In the genomic region with DNA sequence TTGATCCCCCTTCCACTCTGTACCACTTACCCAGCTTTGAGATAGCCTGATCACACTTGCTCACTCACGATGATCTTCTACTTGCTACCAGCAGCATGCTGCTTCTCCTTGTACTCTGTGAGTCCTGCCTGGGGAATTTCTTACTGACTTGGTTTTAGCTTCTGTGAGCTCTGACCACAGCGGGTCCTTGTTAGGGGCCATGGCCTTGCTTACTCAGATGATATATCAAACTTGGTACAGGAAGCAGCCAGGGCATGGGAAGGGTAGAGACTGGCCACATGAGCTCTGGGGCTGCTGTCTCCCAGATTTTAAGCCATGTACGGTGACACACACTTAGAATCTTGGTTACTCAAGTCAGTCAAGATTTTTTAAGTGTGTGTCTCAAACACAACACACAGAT, we compare ENCODE assay signal across 25 mouse cellular contexts.
DNase-seq lines count a peak whose midpoint lies in the region; ATAC-seq lines count a peak whose summit lies in the region.
"Had no signal": no experiment of that assay in that cellular context is flagged by ENCODE, and none has a peak within 500 bp of the region (broad histone marks: within the 10 kb centered on the region; RNA-seq: fewer than 3 reads in every experiment).

No protein-coding gene starts in this region.

- H3K27ac ChIP-seq in kidney, embryonic 14.5 days (ENCODE audit: low read depth, low read length): no peak overlapping the region
- H3K27ac ChIP-seq: embryonic facial prominence, embryonic 12.5 days; embryonic facial prominence, embryonic 15.5 days; gastrocnemius, adult 2 months; heart, embryonic 10.5 days; heart, embryonic 13.5 days; hindbrain, embryonic 12.5 days; hindbrain, embryonic 15.5 days had no signal

- H3K9me3 ChIP-seq in kidney, embryonic 14.5 days (ENCODE audit: control insufficient read depth, low read length): no peaks in the 10 kb centered on the region
- H3K9me3 ChIP-seq: embryonic facial prominence, embryonic 12.5 days; embryonic facial prominence, embryonic 15.5 days; heart, embryonic 10.5 days; heart, embryonic 13.5 days; hindbrain, embryonic 12.5 days; hindbrain, embryonic 15.5 days had no signal

- no peaks in the 10 kb centered on the region for H3K4me1 ChIP-seq in kidney, embryonic 14.5 days (ENCODE audit: control insufficient read depth, insufficient read depth, low read length)
- H3K4me1 ChIP-seq: embryonic facial prominence, embryonic 12.5 days; embryonic facial prominence, embryonic 15.5 days; hindbrain, embryonic 12.5 days; hindbrain, embryonic 15.5 days had no signal

- no peaks in the 10 kb centered on the region for H3K36me3 ChIP-seq in kidney, embryonic 14.5 days (ENCODE audit: control insufficient read depth, insufficient read depth, low read length)
- H3K36me3 ChIP-seq: embryonic facial prominence, embryonic 12.5 days; embryonic facial prominence, embryonic 15.5 days; heart, embryonic 10.5 days; heart, embryonic 13.5 days; hindbrain, embryonic 12.5 days; hindbrain, embryonic 15.5 days had no signal

- H3K4me3 ChIP-seq in kidney, embryonic 14.5 days (ENCODE audit: low read length): no peak overlapping the region
- H3K4me3 ChIP-seq: embryonic facial prominence, embryonic 12.5 days; embryonic facial prominence, embryonic 15.5 days; gastrocnemius, adult 2 months; heart, embryonic 10.5 days; heart, embryonic 13.5 days; hindbrain, embryonic 12.5 days; hindbrain, embryonic 15.5 days had no signal

- no peak for ATAC-seq in kidney, embryonic 14.5 days (ENCODE audit: low FRiP score, low TSS enrichment)
- ATAC-seq: CD4-positive, CD25-positive, alpha-beta regulatory T cell, adult 4 months; forebrain, embryonic 14.5 days; forebrain, postnatal 0 days; intestine, postnatal 0 days had no signal

- H3K4me2 ChIP-seq in kidney, embryonic 14.5 days (replicated peaks; ENCODE audit: low read depth, low read length): no peak overlapping the region
- H3K4me2 ChIP-seq: embryonic facial prominence, embryonic 12.5 days; embryonic facial prominence, embryonic 15.5 days; heart, embryonic 13.5 days; hindbrain, embryonic 12.5 days; hindbrain, embryonic 15.5 days had no signal

- peak; percentile 48 for DNase-seq in heart, adult 11 months
- DNase-seq in heart, adult 8-10 months (ENCODE audit: low spot score): no peak
- DNase-seq in adrenal gland, adult 8-10 months: peak; percentile 52
- DNase-seq in adrenal gland, postnatal 10 days: peak; percentile 30
- DNase-seq in adrenal gland, postnatal 36 days: peak; percentile 33 to 59
- DNase-seq: cerebellum, adult 11 months; cerebellum, adult 8-10 months; cerebellum, postnatal 10 days; forebrain, postnatal 0 days; gastrocnemius, adult 2 months; gastrocnemius, postnatal 14 days; heart, adult 18-20 months; heart, postnatal 14 days; heart, postnatal 4 days; kidney, adult 2 months had no signal

- H3K9ac ChIP-seq in kidney, embryonic 14.5 days (ENCODE audit: low read depth, low read length): no peak overlapping the region
- H3K9ac ChIP-seq: embryonic facial prominence, embryonic 12.5 days; embryonic facial prominence, embryonic 15.5 days; forebrain, postnatal 0 days; heart, embryonic 13.5 days; hindbrain, embryonic 12.5 days; hindbrain, embryonic 15.5 days had no signal

- WGBS in kidney, embryonic 14.5 days: 56% methylated on average over 3 of the region's 3 CpGs

- H3K27me3 ChIP-seq in kidney, embryonic 14.5 days (ENCODE audit: control insufficient read depth, insufficient read depth, low read length): no peaks in the 10 kb centered on the region
- H3K27me3 ChIP-seq: embryonic facial prominence, embryonic 12.5 days; embryonic facial prominence, embryonic 15.5 days; heart, embryonic 13.5 days; hindbrain, embryonic 12.5 days; hindbrain, embryonic 15.5 days had no signal
